Mouse (Mus musculus): ENCODE measurements at regions not wholly inside any gene's neighbourhood (a gene's known extent, or its start where the extent isn't known, plus 50 kb on each side); places are given as distances from the start of the nearest gene placed in this dataset.

DNA sequence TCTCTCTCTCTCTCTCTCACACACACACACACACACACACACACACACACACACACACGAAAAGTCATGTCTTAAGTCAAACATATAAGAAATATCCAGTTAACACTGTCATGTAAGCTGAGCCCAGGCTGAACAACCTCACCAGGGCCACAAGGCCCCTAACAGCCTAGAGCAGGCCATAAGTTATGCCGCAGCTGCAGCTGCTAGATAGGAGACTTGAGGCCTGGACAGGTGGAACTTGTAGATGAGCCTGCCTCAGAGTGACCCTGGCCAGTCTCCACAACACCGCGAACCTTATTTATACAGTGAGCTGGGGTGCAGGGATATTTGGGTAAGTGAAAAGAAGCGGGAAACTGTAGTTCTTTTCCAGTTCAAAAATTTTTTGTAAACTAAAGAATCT is 90.4 kb upstream of the Gpc1 start:
- no peak for TF ChIP-seq CTCF (IDR thresholded peaks at IDR 0.05; ENCODE audit: extremely low read depth, insufficient read depth, low read length)
- no peak for TF ChIP-seq POLR2A (IDR thresholded peaks at IDR 0.05; ENCODE audit: extremely low read depth, insufficient read depth, low read length)
